Mouse (Mus musculus): ENCODE results near the gene Grin2c. TPM values are rescaled to one million over a fixed set of nuclear protein-coding genes. Genes with fewer than 3 reads are reported as not detected.

Gene Grin2c
- polyA plus RNA-seq, 1 experiment from 2014 or later, result not detected

DNA sequence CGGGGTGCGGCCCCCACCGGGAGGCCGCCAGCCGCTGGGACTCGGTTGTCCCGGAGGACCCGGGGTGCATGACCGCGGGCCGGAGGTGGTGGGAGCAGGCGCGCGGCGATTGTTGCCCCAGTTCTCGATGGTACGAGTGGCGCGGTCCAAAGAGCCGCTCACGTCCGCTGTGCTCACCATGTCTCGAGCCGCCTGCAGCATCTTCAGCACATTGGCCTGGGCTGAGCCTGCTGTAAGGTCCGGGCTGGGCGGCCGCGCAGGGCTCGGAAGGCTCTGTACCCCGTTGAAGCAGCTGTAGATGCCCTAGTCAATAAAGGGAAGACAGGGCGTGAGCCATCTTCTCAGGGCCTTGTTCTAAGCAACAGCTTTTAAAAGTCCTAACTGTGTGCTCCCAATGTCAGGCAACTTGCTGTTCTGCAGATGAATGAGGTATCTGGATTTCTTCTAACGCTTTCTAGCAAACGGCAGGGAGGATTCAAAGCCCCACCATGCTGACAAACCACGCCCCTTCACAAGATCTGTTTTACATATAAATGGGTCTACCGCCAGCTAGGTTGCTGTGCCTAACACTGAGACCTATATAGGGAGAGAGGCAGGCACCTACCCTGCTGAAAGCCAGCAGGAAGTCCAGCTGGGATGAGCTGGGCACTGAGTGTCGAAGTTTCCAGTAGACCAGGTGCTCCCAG lies 16.5 kb downstream of the Grin2c start:
- H3K9me3 ChIP-seq (ENCODE audit: control insufficient read depth), result no peaks in the 10 kb centered on the region
- no peak for ATAC-seq
- 0 out of 2 replicates have a peak, but pooled peaks cover 4% of the 10 kb centered on the region for H3K36me3 ChIP-seq (ENCODE audit: control insufficient read depth, insufficient read depth)
- peaks cover 60% of the 10 kb centered on the region for H3K27me3 ChIP-seq (replicated peaks; ENCODE audit: control insufficient read depth, insufficient read depth, low read length)
- peak overlapping the region; percentile 33 for H3K4me3 ChIP-seq (ENCODE audit: low read depth, low read length)
- TF ChIP-seq CTCF (IDR thresholded peaks at IDR 0.05; ENCODE audit: low read depth), result no peak
- no peak overlapping the region for H3K27ac ChIP-seq (ENCODE audit: low read depth, low read length)
- 0 out of 2 replicates have a peak, but pooled peaks cover 3% of the 10 kb centered on the region for H3K4me1 ChIP-seq (replicated peaks; ENCODE audit: control insufficient read depth, insufficient read depth, low read length)
- H3K4me2 ChIP-seq (replicated peaks; ENCODE audit: low read depth), result peak overlapping the region; percentile 67
- 4% methylated on average over 36 of the region's 36 CpGs for WGBS
- H3K9ac ChIP-seq (ENCODE audit: low read depth, low read length), result no peak overlapping the region

DNA sequence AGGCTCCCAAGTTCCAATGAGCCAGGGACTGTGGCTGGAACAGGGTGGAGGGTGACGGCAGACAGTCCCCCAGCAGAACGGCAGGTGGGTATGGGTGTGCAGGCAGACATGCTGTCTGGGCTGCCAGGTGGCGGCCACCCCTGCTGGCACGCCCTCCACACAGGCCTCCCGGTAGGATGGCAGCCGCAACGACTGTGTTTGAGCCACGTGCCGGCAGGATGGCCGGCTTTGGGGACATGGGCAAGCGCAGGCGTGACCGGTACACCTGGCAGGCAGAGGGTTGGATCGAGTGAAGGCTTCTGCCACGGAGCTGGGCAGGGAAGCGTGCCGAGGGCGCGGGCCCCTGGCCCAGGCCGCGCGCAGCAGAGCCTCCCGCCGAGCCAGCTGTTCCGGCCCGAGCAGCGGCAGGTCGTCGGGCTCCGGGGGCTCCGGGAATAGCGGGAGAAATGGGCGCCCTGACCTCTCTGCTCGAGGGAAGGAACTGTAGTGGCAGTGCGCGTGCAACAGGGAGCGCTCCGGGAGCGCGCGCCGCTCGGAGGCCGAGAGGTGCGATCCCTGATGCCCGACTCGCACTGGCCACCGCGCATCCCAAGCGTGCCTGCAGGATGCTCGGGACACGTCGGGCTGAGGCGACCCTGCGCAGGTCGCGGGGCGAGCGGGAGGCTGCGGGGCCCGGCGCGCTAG lies 17.2 kb downstream of the Grin2c start:
- Histone ChIP-seq H3K9ac (ENCODE audit: low read depth, low read length) (no peak overlapping the region), H3K4me2 (replicated peaks; ENCODE audit: low read depth) (peak overlapping the region; percentile 67), H3K9me3 (ENCODE audit: control insufficient read depth) (no peaks in the 10 kb centered on the region), H3K27ac (ENCODE audit: low read depth, low read length) (no peak overlapping the region), H3K36me3 (ENCODE audit: control insufficient read depth, insufficient read depth) (peaks cover 8% of the 10 kb centered on the region; the same call in 1 of the 2 replicates), H3K4me3 (ENCODE audit: low read depth, low read length) (peak overlapping the region; percentile 33), H3K4me1 (replicated peaks; ENCODE audit: control insufficient read depth, insufficient read depth, low read length) (0 out of 2 replicates have a peak, but pooled peaks cover 3% of the 10 kb centered on the region), H3K27me3 (replicated peaks; ENCODE audit: control insufficient read depth, insufficient read depth, low read length) (peaks cover 56% of the 10 kb centered on the region)
- 2% methylated on average over 59 of the region's 63 CpGs for WGBS
- peak; percentile 55 for TF ChIP-seq CTCF (IDR thresholded peaks at IDR 0.05; ENCODE audit: low read depth)
- 0 out of 2 replicates have a peak, but pooled peaks have one; percentile 15 for ATAC-seq

DNA sequence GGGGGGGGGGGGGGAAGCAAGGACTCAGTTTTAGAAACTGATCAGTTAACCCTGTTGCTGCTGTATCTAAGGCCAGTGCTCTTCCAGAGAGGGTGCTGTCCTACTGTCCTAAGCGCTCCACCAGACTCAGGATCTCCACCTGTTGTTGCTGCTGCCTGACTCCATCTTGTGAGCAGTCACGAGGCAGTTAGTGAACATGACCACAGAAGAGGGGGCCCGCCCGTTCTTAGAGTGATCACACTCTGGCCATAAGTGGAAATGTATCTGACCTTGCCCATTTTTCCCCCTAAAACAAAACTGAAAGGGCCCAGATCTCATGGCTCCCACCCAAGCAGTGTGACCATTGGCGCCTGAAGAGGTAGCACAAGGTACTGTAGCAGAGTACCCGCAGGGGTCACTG lies 19.1 kb downstream of the Grin2c start:
- no peak overlapping the region for H3K4me2 ChIP-seq (replicated peaks; ENCODE audit: low read depth)
- no peak for ATAC-seq
- no peak overlapping the region for H3K9ac ChIP-seq (ENCODE audit: low read depth, low read length)
- H3K9me3 ChIP-seq (ENCODE audit: control insufficient read depth), result no peaks in the 10 kb centered on the region
- peaks cover 55% of the 10 kb centered on the region for H3K27me3 ChIP-seq (replicated peaks; ENCODE audit: control insufficient read depth, insufficient read depth, low read length)
- H3K27ac ChIP-seq (ENCODE audit: low read depth, low read length), result no peak overlapping the region
- H3K4me3 ChIP-seq (ENCODE audit: low read depth, low read length), result no peak overlapping the region
- 73% methylated on average over 6 of the region's 6 CpGs for WGBS
- 0 out of 2 replicates have a peak, but pooled peaks cover 3% of the 10 kb centered on the region for H3K4me1 ChIP-seq (replicated peaks; ENCODE audit: control insufficient read depth, insufficient read depth, low read length)
- no peak for TF ChIP-seq CTCF (IDR thresholded peaks at IDR 0.05; ENCODE audit: low read depth)
- peaks cover 24% of the 10 kb centered on the region; the same call in 1 of the 2 replicates for H3K36me3 ChIP-seq (ENCODE audit: control insufficient read depth, insufficient read depth)

GRCm38 (mm10) chr11:115247240-115247639 lies 19.8 kb downstream of the Grin2c start:
- ATAC-seq, result no peak
- H3K4me3 ChIP-seq (ENCODE audit: low read depth, low read length), result no peak overlapping the region
- peaks cover 48% of the 10 kb centered on the region for H3K27me3 ChIP-seq (replicated peaks; ENCODE audit: control insufficient read depth, insufficient read depth, low read length)
- H3K4me2 ChIP-seq (replicated peaks; ENCODE audit: low read depth), result no peak overlapping the region
- WGBS, result 24% methylated on average over 3 of the region's 3 CpGs
- H3K9me3 ChIP-seq (ENCODE audit: control insufficient read depth), result no peaks in the 10 kb centered on the region
- H3K27ac ChIP-seq (ENCODE audit: low read depth, low read length), result no peak overlapping the region
- 0 out of 2 replicates have a peak, but pooled peaks cover 3% of the 10 kb centered on the region for H3K4me1 ChIP-seq (replicated peaks; ENCODE audit: control insufficient read depth, insufficient read depth, low read length)
- H3K9ac ChIP-seq (ENCODE audit: low read depth, low read length), result no peak overlapping the region
- no peak for TF ChIP-seq CTCF (IDR thresholded peaks at IDR 0.05; ENCODE audit: low read depth)
- peaks cover 24% of the 10 kb centered on the region; the same call in 1 of the 2 replicates for H3K36me3 ChIP-seq (ENCODE audit: control insufficient read depth, insufficient read depth)

DNA sequence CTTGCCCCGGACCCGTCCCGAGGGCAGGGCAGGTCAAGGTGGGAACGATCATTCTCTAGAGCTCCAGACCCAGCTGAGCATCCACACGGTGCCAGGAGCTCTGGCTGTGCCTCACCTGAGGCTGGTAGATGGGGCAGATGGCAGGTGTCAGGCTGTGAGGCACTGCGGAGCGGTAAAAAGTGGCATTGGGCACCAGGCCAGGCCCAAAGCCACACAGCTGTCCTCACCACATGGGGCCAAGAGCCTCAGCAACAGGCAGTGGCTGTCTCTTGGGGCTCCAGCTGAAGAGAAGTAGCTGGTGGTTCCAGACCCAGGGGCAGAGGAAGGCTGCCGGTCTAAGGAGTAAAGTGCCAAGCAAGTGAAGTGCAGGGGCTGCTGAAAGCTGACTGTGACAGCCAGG lies 20.7 kb downstream of the Grin2c start:
- H3K4me3 ChIP-seq (ENCODE audit: low read depth, low read length), result no peak overlapping the region
- ATAC-seq, result no peak
- H3K4me1 ChIP-seq (replicated peaks; ENCODE audit: control insufficient read depth, insufficient read depth, low read length), result 0 out of 2 replicates have a peak, but pooled peaks cover 3% of the 10 kb centered on the region
- no peak overlapping the region for H3K9ac ChIP-seq (ENCODE audit: low read depth, low read length)
- H3K27ac ChIP-seq (ENCODE audit: low read depth, low read length), result no peak overlapping the region
- WGBS, result 76% methylated on average over 8 of the region's 8 CpGs
- peaks cover 24% of the 10 kb centered on the region; the same call in 1 of the 2 replicates for H3K36me3 ChIP-seq (ENCODE audit: control insufficient read depth, insufficient read depth)
- no peaks in the 10 kb centered on the region for H3K9me3 ChIP-seq (ENCODE audit: control insufficient read depth)
- peaks cover 41% of the 10 kb centered on the region for H3K27me3 ChIP-seq (replicated peaks; ENCODE audit: control insufficient read depth, insufficient read depth, low read length)
- no peak overlapping the region for H3K4me2 ChIP-seq (replicated peaks; ENCODE audit: low read depth)
- no peak for TF ChIP-seq CTCF (IDR thresholded peaks at IDR 0.05; ENCODE audit: low read depth)

GRCm38 (mm10) chr11:115244840-115245239 lies 22.2 kb downstream of the Grin2c start:
- Histone ChIP-seq H3K27ac (ENCODE audit: low read depth, low read length) (no peak overlapping the region), H3K4me1 (replicated peaks; ENCODE audit: control insufficient read depth, insufficient read depth, low read length) (0 out of 2 replicates have a peak, but pooled peaks cover 2% of the 10 kb centered on the region), H3K4me3 (ENCODE audit: low read depth, low read length) (no peak overlapping the region), H3K9ac (ENCODE audit: low read depth, low read length) (no peak overlapping the region), H3K4me2 (replicated peaks; ENCODE audit: low read depth) (no peak overlapping the region), H3K36me3 (ENCODE audit: control insufficient read depth, insufficient read depth) (peaks cover 30% of the 10 kb centered on the region; the same call in 1 of the 2 replicates), H3K9me3 (ENCODE audit: control insufficient read depth) (no peaks in the 10 kb centered on the region), H3K27me3 (replicated peaks; ENCODE audit: control insufficient read depth, insufficient read depth, low read length) (peaks cover 27% of the 10 kb centered on the region)
- no peak for TF ChIP-seq CTCF (IDR thresholded peaks at IDR 0.05; ENCODE audit: low read depth)
- no peak for ATAC-seq
- WGBS, result 96% methylated on average over 8 of the region's 8 CpGs
